Comparison of ENCODE assay signal across 42 mouse cellular contexts in genomic region chr13:55103351-55103750, GRCm38 (mm10). TPM values are rescaled to one million over a fixed set of nuclear protein-coding genes. Genes with fewer than 3 reads are reported as not detected.
"Had no signal": no experiment of that assay in that cellular context is flagged by ENCODE, and none has a peak within 500 bp of the region (broad histone marks: within the 10 kb centered on the region; RNA-seq: fewer than 3 reads in every experiment).

No protein-coding gene starts in this region.

- H3K9ac ChIP-seq: heart, embryonic 13.5 days; heart, embryonic 15.5 days; hindbrain, embryonic 12.5 days; hindbrain, embryonic 14.5 days; intestine, embryonic 15.5 days; limb, embryonic 13.5 days; limb, embryonic 15.5 days; liver, embryonic 14.5 days had no signal

- H3K4me3 ChIP-seq: gastrocnemius, adult 2 months; heart, adult 2 months; heart, embryonic 13.5 days; heart, embryonic 15.5 days; hindbrain, embryonic 10.5 days; hindbrain, embryonic 12.5 days; intestine, embryonic 15.5 days; limb, embryonic 13.5 days; limb, embryonic 15.5 days had no signal

- ATAC-seq: hindbrain, embryonic 16.5 days; inflammation-experienced regulatory T-cells, adult 6 months; intestine, embryonic 15.5 days; intestine, postnatal 0 days had no signal

- H3K27me3 ChIP-seq: heart, embryonic 13.5 days; heart, embryonic 15.5 days; hindbrain, embryonic 12.5 days; intestine, embryonic 15.5 days; limb, embryonic 13.5 days; limb, embryonic 15.5 days had no signal

- H3K4me2 ChIP-seq: heart, embryonic 11.5 days; heart, embryonic 13.5 days; heart, embryonic 15.5 days; hindbrain, embryonic 12.5 days; hindbrain, embryonic 14.5 days; intestine, embryonic 15.5 days; limb, embryonic 13.5 days; limb, embryonic 15.5 days; liver, embryonic 11.5 days had no signal

- H3K27ac ChIP-seq: gastrocnemius, adult 2 months; heart, adult 2 months; heart, embryonic 13.5 days; heart, embryonic 15.5 days; hindbrain, embryonic 10.5 days; hindbrain, embryonic 12.5 days; hindbrain, embryonic 14.5 days; intestine, embryonic 15.5 days; limb, embryonic 13.5 days; limb, embryonic 15.5 days; liver, embryonic 14.5 days had no signal

- H3K9me3 ChIP-seq: heart, embryonic 13.5 days; heart, embryonic 15.5 days; hindbrain, embryonic 12.5 days; intestine, embryonic 15.5 days; limb, embryonic 13.5 days; limb, embryonic 15.5 days had no signal

- DNase-seq: gastrocnemius, adult 2 months; gastrocnemius, postnatal 10 days; gastrocnemius, postnatal 25 days; heart, adult 2 months; heart, postnatal 4 days; kidney, adult 18-20 months; kidney, adult 8-10 months; kidney, postnatal 10 days; kidney, postnatal 36 days; layer of hippocampus, adult 9-11 months; layer of hippocampus, postnatal 36 days; left cerebral cortex, postnatal 4 days had no signal

RNA-seq across cellular contexts. Expression of gene Gm17617, which starts 30.0 kb away (rescaled TPM):
- total RNA-seq: gastrocnemius, adult 2 months; gastrocnemius, postnatal 10 days; gastrocnemius, postnatal 25 days; gastrocnemius, postnatal 4 days; granulocyte monocyte progenitor cell, adult 5-6 weeks; heart, adult 2 months; heart, postnatal 25 days; heart, postnatal 4 days; layer of hippocampus, adult 18-20 months; layer of hippocampus, adult 8-10 months; layer of hippocampus, postnatal 14 days; layer of hippocampus, postnatal 36 days; left cerebral cortex, adult 18-20 months; left cerebral cortex, adult 8-10 months; left cerebral cortex, postnatal 10 days; left cerebral cortex, postnatal 25 days; left cerebral cortex, postnatal 4 days had no signal
- polyA plus RNA-seq: heart, adult 2 months; heart, embryonic 11.5 days; heart, embryonic 13.5 days; heart, embryonic 15.5 days; heart, postnatal 0 days; hindbrain, embryonic 10.5 days; hindbrain, embryonic 12.5 days; hindbrain, embryonic 14.5 days; hindbrain, embryonic 16.5 days; inflammation-experienced regulatory T-cells, adult 6 months; intestine, embryonic 15.5 days; intestine, postnatal 0 days; kidney, embryonic 14.5 days; kidney, embryonic 16.5 days; large intestine, adult 2 months; limb, embryonic 11.5 days; limb, embryonic 13.5 days; limb, embryonic 15.5 days; liver, embryonic 11.5 days; liver, embryonic 14.5 days; liver, embryonic 16.5 days had no signal

RNA-seq across cellular contexts. Expression of gene Fgfr4, which starts 49.1 kb away (rescaled TPM):
- total RNA-seq: granulocyte monocyte progenitor cell, adult 5-6 weeks had no signal
- polyA plus RNA-seq: inflammation-experienced regulatory T-cells, adult 6 months had no signal
